12 mouse cellular contexts compared by ENCODE assay signal in genomic region chr1:59739577-59740354, GRCm38 (mm10). TPM values are rescaled to one million over a fixed set of nuclear protein-coding genes. Genes with fewer than 3 reads are reported as not detected.
A peak's percentile ranks its signal among the peaks of the same experiment; 100 is the strongest.
DNase-seq lines count a peak whose midpoint lies in the region; ATAC-seq and TF ChIP-seq lines count a peak whose summit lies in the region.
"Had no signal": no experiment of that assay in that cellular context is flagged by ENCODE, and none has a peak within 500 bp of the region (broad histone marks: within the 10 kb centered on the region; RNA-seq: fewer than 3 reads in every experiment).

No protein-coding gene starts in this region.

- no peak overlapping the region for H3K4me2 ChIP-seq in lung, embryonic 15.5 days
- no peak overlapping the region for H3K4me2 ChIP-seq in midbrain, postnatal 0 days (ENCODE audit: low read depth, low read length, poor library complexity, severe bottlenecking)
- H3K4me2 ChIP-seq: embryonic facial prominence, embryonic 15.5 days had no signal

- DNase-seq in 3134 (ENCODE audit: extremely low read depth, insufficient read length, low spot score) (peak; percentile 36), MEL-GATA-1-ER (ENCODE audit: extremely low read depth, low read depth) (peak; percentile 60)
- peak; percentile 9 to 12 for DNase-seq in heart, postnatal 36 days
- no peak for DNase-seq in midbrain, postnatal 0 days (ENCODE audit: low spot score)
- DNase-seq in frontal cortex, postnatal 36 days (ENCODE audit: low spot score in 2 of 2): no peak
- DNase-seq: cerebellum, adult 9-11 months; layer of hippocampus, postnatal 36 days; retina, postnatal 1 day had no signal

- H3K4me1 ChIP-seq in lung, embryonic 15.5 days: peaks cover 3% of the 10 kb centered on the region; the same call in 1 of the 2 replicates
- H3K4me1 ChIP-seq in midbrain, postnatal 0 days (ENCODE audit: insufficient read depth, low read length): no peaks in the 10 kb centered on the region
- H3K4me1 ChIP-seq: embryonic facial prominence, embryonic 15.5 days had no signal

- H3K27ac ChIP-seq in lung, embryonic 15.5 days: peak overlapping the region; percentile 23; the same call in 1 of the 2 replicates
- H3K27ac ChIP-seq in midbrain, postnatal 0 days (ENCODE audit: low read depth, low read length): no peak overlapping the region
- H3K27ac ChIP-seq: embryonic facial prominence, embryonic 15.5 days had no signal

- H3K36me3 ChIP-seq in lung, embryonic 15.5 days: no peaks in the 10 kb centered on the region
- no peaks in the 10 kb centered on the region for H3K36me3 ChIP-seq in midbrain, postnatal 0 days (ENCODE audit: insufficient read depth, low read length)
- H3K36me3 ChIP-seq: embryonic facial prominence, embryonic 15.5 days had no signal

- TF ChIP-seq CTCF in midbrain, postnatal 0 days (IDR thresholded peaks at IDR 0.05): no peak

- H3K27me3 ChIP-seq in lung, embryonic 15.5 days: no peaks in the 10 kb centered on the region
- H3K27me3 ChIP-seq in midbrain, postnatal 0 days (ENCODE audit: insufficient read depth, low read length): no peaks in the 10 kb centered on the region
- H3K27me3 ChIP-seq: embryonic facial prominence, embryonic 15.5 days had no signal

- H3K9ac ChIP-seq in lung, embryonic 15.5 days: no peak overlapping the region
- H3K9ac ChIP-seq in midbrain, postnatal 0 days (replicated peaks; ENCODE audit: low read length, poor library complexity, severe bottlenecking): no peak overlapping the region
- H3K9ac ChIP-seq: embryonic facial prominence, embryonic 15.5 days had no signal

- no peaks in the 10 kb centered on the region for H3K9me3 ChIP-seq in lung, embryonic 15.5 days
- H3K9me3 ChIP-seq in midbrain, postnatal 0 days (ENCODE audit: low read length): no peaks in the 10 kb centered on the region
- H3K9me3 ChIP-seq: embryonic facial prominence, embryonic 15.5 days had no signal

- no peak for ATAC-seq in lung, embryonic 15.5 days (ENCODE audit: borderline replicate concordance, extremely low read depth, low FRiP score, low TSS enrichment)
- no peak for ATAC-seq in midbrain, postnatal 0 days (ENCODE audit: low FRiP score)
- no peak for ATAC-seq in granulocyte monocyte progenitor cell, adult 5-6 weeks (replicated peaks; ENCODE audit: poor library complexity, severe bottlenecking)

- intact Hi-C loops in heart, postnatal 36 days (cut with DNase I): no loop called here

- no peak overlapping the region for H3K4me3 ChIP-seq in lung, embryonic 15.5 days
- H3K4me3 ChIP-seq in midbrain, postnatal 0 days (ENCODE audit: low read depth, low read length): no peak overlapping the region
- H3K4me3 ChIP-seq: embryonic facial prominence, embryonic 15.5 days; myocyte had no signal

- 45% methylated on average over 17 of the region's 17 CpGs for WGBS in lung, embryonic 15.5 days
- 75% methylated on average over 17 of the region's 17 CpGs for WGBS in midbrain, postnatal 0 days

RNA-seq across cellular contexts. Expression of gene Bmpr2, which starts 23.4 kb away (rescaled TPM):
- 10 to 100 TPM; 46.1 to 46.3 TPM for total RNA-seq in heart, postnatal 36 days (2021)
- 8.9 and 9.5 TPM in 2 replicates for polyA plus RNA-seq in lung, embryonic 15.5 days (2015; fragmentation: Nextera tagmentation; extraction: Ambion mirVana)
- total RNA-seq in midbrain, postnatal 0 days (2014; rRNA removed): 65.2 and 83.9 TPM in 2 replicates
- polyA plus RNA-seq in midbrain, postnatal 0 days (2015; fragmentation: Nextera tagmentation; extraction: Ambion mirVana): 6.9 and 8.8 TPM in 2 replicates
- total RNA-seq in granulocyte monocyte progenitor cell, adult 5-6 weeks (2014; fragmentation: Nextera tagmentation): 12.5 and 14.5 TPM in 2 replicates
- total RNA-seq in granulocyte monocyte progenitor cell, adult 5-6 weeks (2017): 5.7 and 11.8 TPM in 2 replicates

RNA-seq across cellular contexts. Expression of gene Nop58, which starts 55.0 kb away (rescaled TPM):
- total RNA-seq in heart, postnatal 36 days (2021): 10 to 100 TPM; 24.0 to 32.1 TPM
- 230 and 232 TPM in 2 replicates for polyA plus RNA-seq in lung, embryonic 15.5 days (2015; fragmentation: Nextera tagmentation; extraction: Ambion mirVana)
- 78.3 and 88.6 TPM in 2 replicates for total RNA-seq in midbrain, postnatal 0 days (2014; rRNA removed)
- 117 and 146 TPM in 2 replicates for polyA plus RNA-seq in midbrain, postnatal 0 days (2015; fragmentation: Nextera tagmentation; extraction: Ambion mirVana)
- total RNA-seq in granulocyte monocyte progenitor cell, adult 5-6 weeks (2014; fragmentation: Nextera tagmentation): 141 and 193 TPM in 2 replicates
- total RNA-seq in granulocyte monocyte progenitor cell, adult 5-6 weeks (2017): 1,413 and 1,436 TPM in 2 replicates

Comparison
In these comparisons a context has a peak if more than half of its experiments do, and no peak if none do; other contexts are left out.
1. DNase-seq: peak in 3134 (single experiment), MEL-GATA-1-ER (single experiment) and heart, postnatal 36 days (2 of 2); none in midbrain, postnatal 0 days (single experiment) and frontal cortex, postnatal 36 days (0 of 2).